Mouse (Mus musculus) cerebellum, adult 2 months (tissue): Measurements from ENCODE around the gene Ebf1.

Experiments
- CTCF ChIP-seq: fragments of 200-500 bp; IDR thresholded peaks from 2 replicates; pipeline ENCODE4 v1.5.1; 2011; ENCODE audit warnings: low read depth, mild to moderate bottlenecking, control low read depth, low read length, moderate library complexity, borderline replicate concordance; ENCODE audit not compliant: insufficient read depth
- POLR2A ChIP-seq: fragments of 200-500 bp; IDR thresholded peaks from 2 replicates; pipeline ENCODE4 v1.6.1; 2011; ENCODE audit warnings: low read length, control low read depth, borderline replicate concordance; ENCODE audit not compliant: insufficient read depth

DNA sequence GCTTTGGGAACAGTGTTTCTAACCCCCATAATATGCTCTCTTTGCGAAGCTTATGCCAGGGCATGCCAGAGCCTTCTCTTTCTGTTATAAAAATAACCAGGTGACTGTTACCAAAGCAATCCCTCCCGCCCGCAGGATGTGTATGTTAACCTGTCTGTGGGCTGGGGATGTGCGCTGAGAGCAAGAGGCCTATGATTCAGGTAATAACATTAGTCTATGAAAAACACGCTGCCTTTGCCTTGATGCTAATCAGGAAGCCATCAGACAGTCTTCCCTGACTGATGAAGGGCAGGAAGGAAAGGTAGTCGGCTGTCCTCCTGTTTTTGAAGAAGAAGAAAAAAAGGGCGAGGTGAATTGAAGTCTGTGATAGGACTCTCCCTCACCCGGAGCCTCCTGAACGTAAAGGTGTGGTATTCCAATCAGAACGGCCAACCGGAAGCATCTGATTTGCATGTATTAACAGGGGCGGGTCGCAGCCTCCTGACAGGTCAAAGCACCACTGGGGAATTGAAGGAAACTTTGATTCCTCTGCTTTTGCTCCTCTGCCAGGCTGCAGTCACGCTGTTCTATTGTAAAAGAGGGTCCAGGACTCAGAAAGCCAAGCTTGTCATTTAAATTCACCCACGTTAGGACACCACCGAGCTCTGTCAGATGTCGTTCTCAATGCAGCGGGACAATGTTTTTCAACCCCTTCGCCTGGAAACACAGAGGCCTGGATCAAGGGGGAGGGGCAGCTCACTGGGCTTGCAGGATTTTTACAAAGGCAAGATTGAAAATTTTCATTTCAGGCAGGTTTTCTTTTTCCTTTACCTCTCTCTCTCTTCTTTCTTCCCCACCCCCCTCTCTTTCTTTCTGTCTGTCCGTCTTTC is 144.2 kb downstream of the Ebf1 start:
- TF ChIP-seq POLR2A (no peak), CTCF (no peak)
